Mouse (Mus musculus): ENCODE data around the gene Fut2.
"Not testable (repeated sequence)": the region's sequence is repeated elsewhere in the genome, so short reads cannot be mapped to it uniquely, and the experiment has no call there.

Gene Fut2

DNA sequence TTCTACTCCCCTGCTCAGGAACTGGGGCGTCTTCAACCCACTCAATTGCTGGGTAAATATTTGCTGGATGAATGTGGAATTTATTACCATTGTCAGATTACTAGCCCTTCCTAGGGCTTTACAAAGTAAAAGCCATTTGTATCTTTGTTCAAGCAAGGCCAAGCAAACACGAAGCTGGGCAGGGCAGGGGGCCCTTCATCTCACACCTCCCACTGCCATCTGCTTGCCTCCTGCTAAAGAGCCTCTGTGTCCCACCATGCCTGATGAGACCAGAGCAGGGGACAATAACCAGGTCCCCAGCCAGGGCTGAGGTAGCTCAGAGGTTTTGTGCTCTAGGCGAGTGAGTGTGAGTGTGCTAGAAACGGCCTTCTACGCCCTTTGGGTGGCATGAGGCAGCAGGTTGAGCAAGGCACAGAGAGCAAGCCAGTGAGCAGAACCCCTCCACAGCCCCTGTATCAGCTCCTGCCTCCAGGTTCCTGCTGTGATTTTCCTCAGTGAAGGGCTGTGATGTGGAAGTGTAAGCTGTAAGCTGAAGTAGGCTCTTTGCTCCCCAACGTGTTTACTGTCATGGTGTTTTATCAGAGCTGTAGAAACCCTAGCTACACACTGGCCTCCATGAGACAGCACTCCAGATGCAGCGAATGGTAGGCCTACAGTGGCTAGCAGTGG, 11.6 kb upstream of the Fut2 start:
- no peak for DNase-seq (ENCODE audit: low spot score in 2 of 2)

DNA sequence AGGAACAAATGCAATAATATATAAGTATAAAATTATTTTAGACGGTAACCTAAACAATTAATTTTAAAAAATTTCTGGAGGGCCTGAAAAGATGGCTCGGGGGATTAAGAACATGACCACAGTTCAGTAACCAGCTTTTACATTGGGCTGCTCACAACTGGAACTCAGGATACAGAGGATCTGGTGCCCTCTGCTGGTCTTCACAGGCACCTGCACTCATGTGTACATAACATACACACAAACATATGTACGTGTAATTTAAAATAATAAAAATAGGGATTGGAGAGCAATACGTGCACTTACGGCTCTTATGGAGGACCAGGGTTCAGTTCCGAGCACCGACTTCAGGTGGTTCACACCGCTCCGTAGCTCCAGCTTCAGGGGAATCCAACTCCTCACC, 2.7 kb upstream of the Fut2 start:
- no peak for DNase-seq (ENCODE audit: low spot score in 2 of 2)

DNA sequence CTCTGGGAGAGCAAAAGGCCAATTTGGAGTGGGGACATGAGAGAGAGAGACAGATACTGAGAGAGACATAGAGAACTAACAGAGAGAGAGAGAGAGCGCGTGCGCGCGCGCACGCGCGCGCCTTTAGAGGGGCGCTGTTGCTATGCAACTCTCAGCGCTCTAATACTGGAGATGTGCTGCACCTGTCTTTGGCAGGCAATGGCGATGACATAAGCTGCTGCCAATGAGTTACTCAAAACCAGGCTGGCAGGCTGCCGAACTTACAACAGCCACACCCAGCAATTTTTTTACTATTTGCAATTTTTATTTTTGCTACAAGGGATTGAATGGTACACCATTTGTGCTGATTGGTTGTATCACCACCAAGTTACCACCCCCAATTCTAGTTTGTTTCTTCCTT, 1.6 kb upstream of the Fut2 start:
- DNase-seq (ENCODE audit: low spot score in 2 of 2), result no peak

GRCm38 (mm10) chr7:45665303-45666138, 673 bp downstream of the Fut2 start:
- DNase-seq (ENCODE audit: low spot score in 2 of 2), result no peak

DNA sequence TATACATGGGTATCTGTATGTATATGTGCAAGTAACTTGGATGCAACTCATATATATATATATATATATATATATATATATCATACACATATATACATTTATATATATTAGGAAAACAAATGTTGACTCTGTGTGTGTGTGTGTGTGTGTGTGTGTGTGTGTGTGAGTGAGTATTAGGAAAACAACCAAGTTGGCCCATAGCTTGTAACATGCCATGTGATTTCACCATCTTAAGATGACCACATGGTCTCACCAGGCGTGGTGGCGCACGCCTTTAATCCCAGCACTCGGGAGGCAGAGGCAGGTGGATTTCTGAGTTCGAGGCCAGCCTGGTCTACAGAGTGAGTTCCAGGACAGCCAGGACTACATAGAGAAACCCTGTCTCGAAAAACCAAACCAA, 4.5 kb downstream of the Fut2 start:
- not testable (repeated sequence) for DNase-seq (ENCODE audit: low spot score in 2 of 2)

DNA sequence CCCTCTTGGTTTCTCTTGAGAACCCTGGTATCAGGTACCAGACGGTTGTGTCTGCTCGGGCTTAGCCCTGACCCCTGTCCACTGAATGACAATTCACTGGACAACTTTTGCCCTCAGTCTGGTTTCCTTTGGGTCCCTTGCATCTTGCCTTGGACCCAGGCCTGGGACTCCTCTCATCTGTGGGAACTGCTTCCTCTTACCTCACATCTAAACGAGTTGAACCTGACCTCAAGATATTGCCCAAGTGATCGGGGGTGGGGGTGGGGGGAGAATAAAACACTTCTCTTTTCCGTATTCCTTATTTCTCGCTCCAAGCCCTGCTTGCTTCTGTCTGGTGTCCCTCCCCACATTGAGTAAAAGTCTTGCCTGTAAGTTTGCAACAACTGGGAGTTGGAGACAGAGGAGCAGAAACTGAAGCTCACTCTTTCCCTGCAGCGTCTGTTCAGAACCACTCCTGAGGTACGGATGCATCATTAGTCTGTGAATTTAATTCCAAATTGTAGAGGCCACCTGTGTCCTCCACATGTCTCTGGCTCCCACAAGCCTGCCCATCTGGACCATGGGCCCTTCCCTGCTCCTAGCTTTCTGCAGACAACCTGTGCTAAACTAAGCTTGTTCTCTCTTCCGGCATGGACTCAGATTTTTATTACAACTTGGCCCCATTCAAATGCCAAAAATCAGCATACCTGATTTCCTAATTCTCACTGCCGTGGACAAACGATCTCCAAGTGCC, 5.3 kb downstream of the Fut2 start:
- no peak for DNase-seq (ENCODE audit: low spot score in 2 of 2)

DNA sequence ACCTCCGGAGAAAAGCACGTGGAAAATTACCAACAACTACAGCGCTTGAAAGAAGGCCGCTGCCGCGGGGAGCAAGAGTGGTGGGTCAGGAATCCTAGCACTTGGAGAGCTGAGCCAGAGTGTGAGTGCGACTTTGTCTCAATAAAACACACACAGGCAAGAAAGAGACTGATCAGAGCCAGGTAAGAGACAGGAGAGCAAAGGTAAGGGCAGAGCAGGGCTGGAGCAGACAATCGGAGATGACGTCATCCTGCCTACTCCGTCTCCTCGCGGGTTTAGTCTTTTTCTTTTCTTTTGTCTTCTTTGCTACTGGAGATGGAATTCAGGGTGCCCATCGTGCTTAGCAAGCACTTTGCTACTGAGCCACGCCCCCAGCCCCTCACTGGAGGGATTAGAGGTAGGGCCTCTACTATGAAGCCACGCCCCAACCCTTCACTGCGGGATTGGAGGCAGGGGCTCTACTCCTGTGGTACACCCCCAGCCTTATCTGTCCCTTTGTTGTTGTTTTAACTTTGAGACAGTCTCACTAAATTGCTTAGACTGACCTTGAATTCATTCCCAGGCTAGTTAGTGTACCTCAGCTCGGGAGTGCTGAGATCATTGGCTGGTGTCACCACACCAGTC, 11.7 kb downstream of the Fut2 start:
- no peak for DNase-seq (ENCODE audit: low spot score in 2 of 2)

- not testable (repeated sequence) for DNase-seq (ENCODE audit: low spot score in 2 of 2)
Observed at GRCm38 (mm10) chr7:45650484-45650883, 15.7 kb downstream of the Fut2 start.

DNA sequence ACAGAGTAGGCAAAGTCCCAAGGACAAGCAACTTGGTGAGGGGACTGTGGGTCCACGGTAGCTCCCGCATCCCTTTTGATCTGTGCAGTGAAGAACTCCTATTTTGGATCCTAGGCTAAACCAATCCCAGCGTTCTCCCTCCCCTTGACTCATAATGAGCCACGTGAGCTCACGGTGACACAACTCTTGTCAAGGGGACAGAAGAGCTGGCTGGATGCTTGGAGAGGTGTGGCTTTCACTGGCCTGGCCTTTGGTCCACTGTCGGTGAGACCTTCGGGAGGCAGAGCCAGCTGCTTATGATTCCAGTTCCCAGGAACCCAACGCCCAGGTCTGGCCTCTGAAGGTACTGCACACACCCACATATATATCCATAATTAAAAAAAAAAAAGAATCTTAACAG, 16.8 kb downstream of the Fut2 start:
- no peak for DNase-seq (ENCODE audit: low spot score in 2 of 2)

- no peak for DNase-seq (ENCODE audit: low spot score in 2 of 2)
Observed at GRCm38 (mm10) chr7:45646671-45647070, 19.5 kb downstream of the Fut2 start.

GRCm38 (mm10) chr7:45645591-45645971, 20.6 kb downstream of the Fut2 start:
- DNase-seq (ENCODE audit: low spot score in 2 of 2), result no peak

DNA sequence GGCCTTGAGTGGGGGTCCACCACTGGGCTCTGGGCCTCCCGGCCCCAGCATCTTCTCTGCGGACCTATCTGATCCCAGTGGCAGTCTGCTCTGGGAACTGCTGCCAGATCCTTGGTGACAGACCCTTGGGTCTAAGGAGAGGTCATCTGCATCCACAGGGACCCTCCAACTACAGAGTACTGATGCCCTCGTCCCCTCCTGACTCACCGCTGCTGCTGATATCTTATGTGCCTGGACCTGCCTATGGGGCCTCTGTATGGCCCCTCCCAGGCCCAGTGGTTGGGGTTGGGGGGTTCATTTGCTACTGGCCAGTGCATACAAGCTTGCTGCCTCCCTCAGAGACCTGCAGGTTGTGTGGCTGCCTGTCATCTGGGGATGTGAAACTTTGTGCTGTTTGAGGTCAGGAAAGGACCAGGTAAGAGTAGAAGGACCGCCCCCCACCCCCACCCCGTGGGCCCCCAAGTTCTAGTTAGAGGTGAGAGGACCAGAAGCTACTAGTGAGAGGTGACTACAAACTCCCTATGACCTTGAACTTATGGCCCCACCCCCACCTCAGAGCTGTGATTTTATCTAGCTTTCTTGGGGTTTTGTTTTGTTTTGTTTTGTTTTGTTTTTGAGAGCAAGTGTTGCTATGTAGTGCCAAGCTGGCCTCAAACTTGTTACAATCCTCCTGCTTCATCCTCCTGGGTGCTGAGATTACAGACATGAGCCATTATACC, 21.2 kb downstream of the Fut2 start:
- no peak for DNase-seq (ENCODE audit: low spot score in 2 of 2)

- DNase-seq (ENCODE audit: low spot score in 2 of 2), result peak; percentile 46 to 51
Observed at GRCm38 (mm10) chr7:45644183-45644582, 22.0 kb downstream of the Fut2 start.

GRCm38 (mm10) chr7:45643441-45644178, 22.6 kb downstream of the Fut2 start:
- peak; percentile 74 to 83 for DNase-seq (ENCODE audit: low spot score in 2 of 2)

DNA sequence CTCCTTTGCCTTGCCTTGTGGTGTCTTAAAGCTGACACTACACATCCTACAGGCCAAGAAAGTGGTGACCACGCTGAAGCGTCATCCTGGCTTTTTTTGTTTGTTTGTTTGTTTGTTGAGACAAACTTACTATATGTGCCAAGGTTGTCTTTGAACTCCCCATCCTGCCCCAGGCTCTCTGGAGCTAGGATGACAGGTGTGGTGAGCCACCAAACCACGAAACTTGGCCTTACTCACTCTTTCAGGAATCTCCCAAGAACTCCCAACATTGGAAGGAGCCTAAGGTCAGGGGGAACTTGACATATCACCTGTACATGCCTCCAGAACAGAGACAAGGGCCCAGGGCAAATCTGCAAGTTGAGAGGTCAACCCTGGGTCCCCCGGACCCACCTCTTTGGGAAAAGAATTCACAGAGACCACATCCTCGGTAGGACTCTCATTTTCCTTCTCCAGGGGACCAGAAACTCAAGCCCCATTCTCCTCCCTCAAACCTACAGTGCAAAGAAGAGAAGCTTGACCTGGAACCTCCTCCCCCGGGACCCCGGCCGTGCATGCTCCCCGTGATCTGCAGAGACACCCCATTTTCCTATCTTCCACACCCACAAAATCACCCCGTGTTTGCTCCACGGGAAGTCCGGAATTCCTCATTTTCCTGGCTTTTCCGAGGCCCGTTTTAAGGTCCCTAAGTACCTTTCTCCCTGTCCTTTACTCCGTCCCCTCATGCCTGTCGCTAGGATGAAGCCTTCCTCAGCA, 23.5 kb downstream of the Fut2 start:
- no peak for DNase-seq (ENCODE audit: low spot score in 2 of 2)

- no peak for DNase-seq (ENCODE audit: low spot score in 2 of 2)
Observed at GRCm38 (mm10) chr7:45642083-45642482, 24.1 kb downstream of the Fut2 start.

DNA sequence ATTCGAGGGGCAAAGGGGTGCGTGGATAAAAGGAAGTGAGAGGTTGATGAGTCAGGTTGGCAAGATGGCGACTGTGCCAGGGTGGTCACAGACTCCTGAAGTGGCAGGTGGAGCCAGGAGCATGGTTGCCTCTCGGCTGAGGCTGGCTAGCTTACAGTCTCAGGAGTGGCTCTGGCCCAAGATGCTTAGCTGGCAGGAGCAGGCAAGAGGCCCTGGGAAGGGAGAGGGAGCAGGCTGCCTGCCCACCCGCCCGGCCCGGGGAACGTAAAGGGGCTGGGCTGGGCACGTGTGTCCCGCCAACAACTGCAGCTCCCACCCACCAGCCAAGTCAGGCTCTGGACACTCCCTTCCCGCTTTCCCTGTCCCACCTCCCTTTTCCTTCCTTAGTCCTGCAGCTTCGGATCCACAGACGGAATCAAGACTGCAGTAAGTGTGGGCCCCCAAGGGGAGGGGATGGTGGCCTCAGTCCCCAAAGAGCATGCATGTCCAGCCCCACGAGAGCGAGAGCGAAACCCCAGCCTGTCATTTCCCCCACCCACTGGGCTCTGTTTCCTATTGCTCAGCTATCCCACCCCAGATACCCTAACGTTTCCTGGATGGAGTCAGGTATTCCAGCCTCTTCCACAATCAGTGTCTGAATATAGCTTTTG, 24.7 kb downstream of the Fut2 start:
- no peak for DNase-seq (ENCODE audit: low spot score in 2 of 2)

DNA sequence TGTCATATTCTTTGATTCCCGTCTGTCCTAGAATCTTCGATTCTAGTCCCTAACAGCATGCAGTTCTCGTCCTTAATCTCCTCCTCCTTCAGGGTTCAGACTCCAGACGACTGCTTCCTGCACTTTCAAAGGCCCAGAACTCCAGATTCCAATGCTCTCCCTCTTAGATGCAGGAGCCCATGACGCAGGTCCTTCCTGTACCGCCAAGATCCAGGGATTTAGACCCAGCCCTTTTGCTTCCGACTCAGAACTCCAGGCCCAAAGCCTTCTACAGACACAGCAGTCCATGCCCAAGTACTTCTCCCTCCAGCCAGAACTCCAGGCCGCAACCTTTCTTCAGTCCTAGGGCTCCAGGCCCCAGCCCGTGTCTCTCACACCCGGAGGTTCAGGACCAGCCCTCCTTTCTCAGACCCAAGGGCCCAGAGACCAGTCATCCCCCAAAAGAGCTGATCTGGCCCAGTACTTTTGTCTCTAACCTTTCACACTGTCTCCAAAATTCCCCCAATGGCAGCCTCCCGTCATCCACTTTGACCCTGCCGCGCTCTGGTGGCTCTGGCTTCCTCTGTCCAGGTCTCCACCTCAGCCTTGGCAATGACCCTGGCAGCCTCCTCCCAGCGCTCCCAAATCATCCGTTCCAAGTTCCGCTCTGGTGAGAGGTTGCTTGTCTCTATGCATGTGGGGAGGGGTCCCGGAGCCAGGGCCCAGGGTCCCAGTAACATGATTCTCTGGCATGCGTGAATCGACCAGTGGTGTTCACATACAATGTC, 25.8 kb downstream of the Fut2 start:
- DNase-seq (ENCODE audit: low spot score in 2 of 2), result no peak

DNA sequence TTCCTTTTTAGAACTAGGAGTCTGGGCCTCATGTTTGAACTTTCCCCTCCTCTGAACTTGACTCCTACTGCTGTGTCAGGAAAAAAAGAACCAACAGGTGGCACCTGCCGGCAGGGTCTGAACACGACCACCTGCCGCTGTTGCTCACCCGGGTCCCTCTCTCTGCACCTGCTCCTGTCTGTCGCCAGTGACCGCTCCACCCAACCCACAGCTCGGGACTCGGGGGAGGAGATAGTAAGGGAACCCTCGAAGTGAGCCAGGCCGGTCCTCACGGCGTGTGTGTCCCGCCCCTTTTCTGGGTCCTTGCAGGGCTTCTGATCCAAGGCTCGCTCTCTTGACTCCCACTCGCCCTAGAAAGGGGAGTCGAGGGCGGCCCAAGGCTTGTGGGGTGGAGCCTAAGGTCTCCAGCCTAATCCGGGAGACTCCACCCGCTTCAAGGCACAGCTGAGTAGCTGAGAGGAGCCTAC, 26.6 kb downstream of the Fut2 start, which contains the start of gene Mamstr:
Mamstr (plus strand) TSS at position 417 of the 467 bp plus-strand sequence.
- no peak for DNase-seq (ENCODE audit: low spot score in 2 of 2)
